Mouse (Mus musculus) hindbrain, embryonic 10.5 days (tissue): ENCODE results near the gene Tmc7. TPM values are rescaled to one million over a fixed set of nuclear protein-coding genes. Genes with fewer than 3 reads are reported as not detected.
A peak's percentile ranks its signal among the peaks of the same experiment; 100 is the strongest.

Source experiments
- DNase-seq: peaks from one replicate; pipeline ENCODE4 v3.0.0-alpha.2; 2017; ENCODE audit warnings: low spot score
- H3K27ac ChIP-seq: fragments of 300-500 bp; sonication (generic); 2 replicates; pipeline ENCODE4 v1.5.1; 2016; ENCODE audit warnings: mild to moderate bottlenecking, moderate library complexity
- H3K27me3 ChIP-seq: fragments of 300-500 bp; sonication (generic); 2 replicates; pipeline ENCODE4 v1.6.1; 2016; ENCODE audit warnings: mild to moderate bottlenecking; ENCODE audit not compliant: poor library complexity, insufficient read depth, severe bottlenecking
- H3K36me3 ChIP-seq: fragments of 300-500 bp; sonication (generic); 2 replicates; pipeline ENCODE4 v1.6.1; 2016; ENCODE audit warnings: mild to moderate bottlenecking, moderate library complexity
- H3K4me1 ChIP-seq: fragments of 300-500 bp; sonication (generic); replicated peaks from 2 replicates; pipeline ENCODE4 v1.6.1; 2016; ENCODE audit warnings: mild to moderate bottlenecking
- H3K4me3 ChIP-seq: fragments of 300-500 bp; sonication (generic); 2 replicates; pipeline ENCODE4 v1.5.1; 2016; ENCODE audit warnings: mild to moderate bottlenecking, moderate library complexity
- H3K9me3 ChIP-seq: fragments of 300-500 bp; sonication (generic); 2 replicates; pipeline ENCODE4 v1.6.1; 2016; ENCODE audit warnings: mild to moderate bottlenecking, moderate library complexity
- WGBS: fragments of 180-500 bp; shearing (Covaris S2); methylation state at CpG from one replicate; pipeline ENCODE4 v1.1.7; 2016; 5-methylcytosine and 5-hydroxymethylcytosine counted together
- polyA plus RNA-seq: library from polyadenylated mRNA; unstranded; fragments of >200 nt; fragmentation: Nextera tagmentation; extraction: Ambion mirVana; gene quantifications from 2 replicates; pipeline ENCODE4 v1.2.1, GENCODE M21; 2016

Gene Tmc7
- polyA plus RNA-seq, 1 experiment from 2014 or later = 8.4 TPM

DNA sequence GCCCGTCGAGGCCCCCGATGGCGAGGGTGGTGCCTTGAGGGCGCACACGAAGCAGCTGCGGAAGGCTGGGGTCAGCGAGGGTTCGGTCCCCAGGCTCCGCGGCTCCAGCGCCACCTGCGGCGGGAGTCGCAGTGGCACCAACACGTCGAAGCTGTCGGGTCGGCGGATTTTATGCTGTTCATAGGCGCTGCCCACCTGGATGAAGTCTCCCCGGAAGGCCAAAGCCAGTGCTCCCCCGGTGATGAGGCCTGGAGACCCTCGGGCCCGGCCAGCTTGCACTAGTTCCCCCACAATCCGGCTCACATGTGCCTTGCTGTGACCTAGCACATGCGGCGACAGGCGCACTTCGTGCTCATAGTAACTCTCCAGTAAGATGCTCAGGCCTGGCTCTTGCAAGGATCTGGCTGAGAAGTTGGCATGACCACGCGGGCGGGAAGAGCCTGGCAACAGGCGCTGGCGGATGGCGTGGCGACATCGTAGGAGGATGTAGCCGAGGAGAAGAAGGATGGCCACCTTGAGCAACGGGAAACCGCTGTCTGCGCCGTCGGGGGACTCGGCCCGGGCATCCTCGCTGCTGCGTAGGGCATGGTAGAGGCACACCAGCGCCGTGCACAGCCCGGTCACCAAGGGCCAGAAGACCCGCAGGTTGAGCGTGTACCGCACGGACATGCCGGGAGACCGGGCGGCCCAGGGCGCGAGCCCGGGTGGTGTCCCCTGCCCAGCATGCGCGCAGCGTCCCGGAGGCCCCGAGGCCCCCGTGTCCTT lies 93.7 kb downstream of the Tmc7 start:
- 3% methylated on average over 67 of the region's 67 CpGs for WGBS
- H3K4me1 ChIP-seq = peaks cover 34% of the 10 kb centered on the region
- H3K9me3 ChIP-seq = no peaks in the 10 kb centered on the region
- H3K36me3 ChIP-seq = no peaks in the 10 kb centered on the region
- peak overlapping the region; percentile 67 for H3K4me3 ChIP-seq
- peak overlapping the region; percentile 91 for H3K27ac ChIP-seq
- peaks cover 66% of the 10 kb centered on the region for H3K27me3 ChIP-seq
- no peak for DNase-seq

DNA sequence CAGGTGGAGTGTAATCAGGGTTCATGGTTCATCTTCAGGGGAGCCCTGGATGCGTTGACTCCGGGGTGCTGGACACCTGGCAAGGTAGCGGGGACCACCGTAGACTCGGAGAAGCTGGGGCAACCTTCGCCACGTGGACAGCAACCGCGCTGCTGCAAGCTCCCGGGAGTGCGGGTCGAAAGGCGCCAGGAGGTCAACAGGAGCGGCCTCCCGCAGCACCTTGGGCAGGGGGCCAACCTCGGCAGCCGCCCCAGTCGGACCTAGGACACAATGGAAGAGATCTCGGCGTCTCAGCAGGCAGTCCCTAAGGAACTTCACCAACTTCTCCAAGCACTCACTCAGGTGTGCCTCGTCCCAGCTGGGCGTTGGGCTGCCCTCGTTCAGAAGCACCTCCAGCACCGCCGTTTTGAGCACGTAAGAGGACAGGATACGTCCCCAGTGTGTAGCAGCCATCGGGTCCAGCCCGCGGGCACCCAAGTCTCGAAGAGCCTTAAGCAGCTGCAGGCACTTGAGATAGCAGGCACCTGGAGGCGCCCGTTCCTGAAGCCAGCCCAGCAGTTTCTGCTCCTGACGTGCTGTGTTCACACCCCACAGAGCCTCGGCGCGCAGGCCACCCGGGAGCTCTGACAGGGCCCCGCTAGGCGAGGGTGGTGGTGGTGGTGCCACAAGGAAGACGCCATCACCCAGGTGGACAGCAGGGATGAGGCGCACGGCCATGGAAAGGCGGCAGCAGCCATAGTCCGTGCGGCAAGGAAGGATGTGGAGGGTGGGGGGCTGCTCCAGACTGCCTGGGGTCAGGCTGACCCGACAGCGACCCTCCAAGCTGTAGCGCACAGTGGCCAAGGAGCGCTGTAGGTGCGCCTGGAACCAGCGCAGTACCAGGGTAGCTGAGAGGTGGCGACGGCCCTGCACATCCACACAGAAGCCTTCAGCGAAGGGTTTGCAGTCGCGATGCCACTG lies 94.5 kb downstream of the Tmc7 start:
- H3K27ac ChIP-seq = no peak overlapping the region; the same call in 1 of the 2 replicates
- peaks cover 66% of the 10 kb centered on the region for H3K27me3 ChIP-seq
- peak overlapping the region; percentile 67 for H3K4me3 ChIP-seq
- WGBS = 13% methylated on average over 57 of the region's 57 CpGs
- H3K36me3 ChIP-seq = no peaks in the 10 kb centered on the region
- peak; percentile 8 for DNase-seq
- H3K9me3 ChIP-seq = no peaks in the 10 kb centered on the region
- peaks cover 34% of the 10 kb centered on the region for H3K4me1 ChIP-seq

DNA sequence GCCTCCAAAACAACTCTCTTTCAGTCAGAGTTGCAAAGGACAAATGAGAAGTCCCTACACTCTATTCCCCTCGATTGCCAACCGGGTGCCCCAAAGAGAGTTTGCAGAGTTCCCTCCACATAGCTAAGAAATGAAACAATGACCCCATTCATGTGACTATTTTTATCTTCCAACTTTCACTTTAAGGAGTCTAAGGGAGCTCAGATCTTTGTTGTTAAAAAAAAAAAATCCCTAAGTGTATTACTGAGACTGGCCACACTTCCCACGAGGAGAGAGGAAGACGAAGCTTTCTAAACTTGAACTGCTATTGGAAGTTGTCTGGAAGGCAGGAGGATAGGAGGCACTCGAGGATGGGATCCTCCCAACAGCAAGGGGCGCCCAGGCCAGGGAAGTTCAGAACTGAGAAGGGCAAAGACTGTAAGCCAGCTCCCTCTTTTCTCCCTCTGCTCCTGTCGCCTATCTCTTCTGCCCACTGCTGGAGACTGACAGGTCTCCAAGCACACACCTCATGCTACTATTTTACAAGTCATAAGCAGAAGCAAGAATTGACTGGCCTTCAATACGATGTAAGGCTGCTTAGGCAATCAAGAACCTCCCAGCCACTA lies 96.4 kb downstream of the Tmc7 start:
- 32% methylated on average over 8 of the region's 8 CpGs for WGBS
- peaks cover 34% of the 10 kb centered on the region for H3K4me1 ChIP-seq
- H3K9me3 ChIP-seq = no peaks in the 10 kb centered on the region
- no peak overlapping the region; the same call in 1 of the 2 replicates for H3K4me3 ChIP-seq
- H3K36me3 ChIP-seq = no peaks in the 10 kb centered on the region
- no peak overlapping the region for H3K27ac ChIP-seq
- peaks cover 57% of the 10 kb centered on the region for H3K27me3 ChIP-seq
- no peak for DNase-seq

DNA sequence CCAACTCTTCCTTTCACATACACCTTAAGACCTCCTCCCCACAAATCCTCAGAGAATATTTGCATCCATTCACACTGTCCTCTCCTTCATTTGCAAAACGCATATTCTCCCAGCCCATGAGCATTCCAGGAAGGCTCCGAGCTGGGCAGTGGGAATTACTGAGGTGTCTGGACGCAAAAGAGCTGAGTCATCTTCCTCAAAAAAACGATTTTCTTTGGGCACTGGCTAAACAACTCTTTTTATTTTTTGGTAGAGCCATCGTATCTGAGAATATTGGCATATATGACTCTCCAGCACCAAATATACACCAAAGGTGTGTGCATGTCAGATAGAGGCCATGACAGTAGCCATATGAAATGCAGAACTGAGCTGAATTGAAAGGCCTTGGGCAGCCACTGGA lies 97.6 kb downstream of the Tmc7 start:
- no peak overlapping the region for H3K27ac ChIP-seq
- no peak for DNase-seq
- peaks cover 44% of the 10 kb centered on the region for H3K27me3 ChIP-seq
- WGBS = 58% methylated on average over 5 of the region's 5 CpGs
- H3K9me3 ChIP-seq = no peaks in the 10 kb centered on the region
- peaks cover 30% of the 10 kb centered on the region for H3K4me1 ChIP-seq
- H3K4me3 ChIP-seq = no peak overlapping the region
- H3K36me3 ChIP-seq = no peaks in the 10 kb centered on the region

Other genes starting within 250 kb of the Tmc7 start
- gene Syt17, start 136.5 kb downstream of the Tmc7 start, polyA plus RNA-seq = 2.2 and 3.0 TPM in 2 replicates
- 0.93 and 1.1 TPM in 2 replicates for gene Itpripl2, start 92.8 kb downstream of the Tmc7 start, polyA plus RNA-seq
- gene Coq7, start 51.4 kb downstream of the Tmc7 start, polyA plus RNA-seq = 122 and 128 TPM in 2 replicates
- gene Tmc5, start 12.6 kb upstream of the Tmc7 start, polyA plus RNA-seq = 0.22 and 0.51 TPM in 2 replicates
- gene Gde1, start 121.0 kb upstream of the Tmc7 start, polyA plus RNA-seq = 80.9 and 102 TPM in 2 replicates
- gene Ccp110, start 127.8 kb upstream of the Tmc7 start, polyA plus RNA-seq = 28.5 and 34.1 TPM in 2 replicates
- 67.1 and 78.8 TPM in 2 replicates for gene Vps35l, start 155.5 kb upstream of the Tmc7 start, polyA plus RNA-seq